Mouse (Mus musculus) heart, postnatal 14 days (tissue): ENCODE measurements around the gene Madcam1. TPM values are rescaled to one million over a fixed set of nuclear protein-coding genes. Genes with fewer than 3 reads are reported as not detected.
"Not testable (repeated sequence)": the region's sequence is repeated elsewhere in the genome, so short reads cannot be mapped to it uniquely, and the experiment has no call there.

ENCODE experiments used
- DNase-seq, 2 experiments: peaks; one replicate each; pipeline ENCODE4 v3.0.0; 2021 to 2022
- intact Hi-C: fragments of 180-260 bp; cut with DNase I; formaldehyde crosslinking; loops from one replicate; pipeline ENCODE4 v1.15.1; 2025
- total RNA-seq, 2 experiments: library from RNA; stranded (reverse); gene quantifications; 2 replicates each; pipeline ENCODE4 v1.2.3; 2021

Madcam1 gene
- total RNA-seq, 2 experiments from 2014 or later: 0.37 TPM; not detected in 1

DNA sequence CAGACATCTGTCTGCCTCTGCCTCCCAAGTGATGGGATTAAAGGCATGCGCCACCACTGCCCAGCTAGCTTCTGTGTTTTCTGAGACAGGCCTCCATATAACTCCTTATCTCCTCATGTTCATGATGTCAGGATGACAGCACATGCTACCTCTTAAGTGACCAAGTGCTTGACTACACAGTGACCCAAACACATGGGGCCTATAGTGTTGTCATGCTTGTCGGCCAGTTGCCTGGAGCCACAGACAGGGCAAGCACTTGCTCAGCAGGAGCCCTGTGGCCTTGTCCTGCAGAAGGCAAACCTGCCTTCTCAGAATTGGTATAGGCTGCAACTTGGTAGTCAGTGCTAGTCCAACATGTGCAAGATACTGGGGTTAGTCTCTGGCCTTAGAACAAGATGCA, 21.9 kb downstream of the Madcam1 start:
- DNase-seq: no peak
- intact Hi-C loops: no loop called here

DNA sequence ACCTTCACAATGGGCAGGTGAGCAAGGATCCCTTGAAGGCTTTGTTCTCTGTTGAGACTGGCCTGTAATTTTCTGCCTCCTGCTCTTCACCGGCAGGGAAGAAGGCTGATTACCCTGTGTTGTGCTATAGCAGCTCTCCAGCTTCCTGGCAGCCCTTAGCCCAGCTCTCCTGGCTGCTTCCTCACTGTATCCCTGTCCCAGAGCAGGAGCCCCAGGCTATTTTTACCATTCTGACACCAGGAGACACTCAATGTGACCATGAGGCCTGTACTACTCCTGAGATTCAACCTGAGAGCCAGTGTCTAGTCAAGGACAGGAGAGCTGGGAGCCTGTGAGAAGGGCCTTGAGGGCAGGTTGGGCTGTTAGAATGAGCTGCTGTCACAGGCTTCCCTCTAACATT, 22.3 kb downstream of the Madcam1 start:
- intact Hi-C loops: no loop called here
- DNase-seq: no peak

DNA sequence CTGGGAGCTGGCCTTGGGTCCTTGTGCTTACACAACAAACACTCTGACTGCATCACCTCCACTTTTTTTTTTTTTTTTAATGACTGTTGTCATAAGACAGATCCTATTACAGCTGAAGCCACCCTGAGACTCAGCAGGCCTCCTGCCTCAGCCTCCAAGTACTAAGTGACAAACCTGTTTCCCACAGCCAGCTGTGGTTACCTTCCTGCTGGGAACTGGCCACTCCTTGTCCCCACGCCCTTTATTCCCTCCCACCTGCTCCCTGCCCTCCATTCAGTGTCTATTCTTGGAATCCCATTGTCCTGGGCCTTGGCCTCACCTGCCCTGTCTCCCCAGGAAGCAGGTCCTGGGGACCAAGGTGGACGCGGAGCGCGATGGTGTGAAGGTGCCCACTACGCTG, 23.2 kb downstream of the Madcam1 start:
- intact Hi-C loops: no loop called here
- no peak for DNase-seq

DNA sequence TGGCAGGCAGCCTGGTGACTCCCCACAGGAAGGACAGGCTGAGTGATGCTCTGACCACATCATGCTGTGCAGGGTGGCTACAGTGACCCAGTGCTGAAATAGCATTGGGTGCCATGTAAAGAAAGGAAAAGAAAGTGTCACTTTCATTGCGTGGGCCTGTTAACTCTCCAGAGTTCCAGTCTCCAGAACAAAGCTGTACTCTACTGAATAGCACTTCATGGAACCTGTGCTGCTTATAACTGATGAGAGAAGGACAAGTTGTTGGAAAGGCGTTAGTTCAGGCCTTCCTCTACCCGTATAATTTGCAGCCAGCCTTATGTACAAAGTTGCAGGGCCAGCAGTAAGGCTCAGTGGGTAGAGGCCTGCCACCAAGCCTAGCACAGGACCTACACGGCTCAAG, 24.4 kb downstream of the Madcam1 start, which contains the start of gene Gzmm:
Gene Gzmm, plus strand, starts transcription at position 301 of the 400 bp plus-strand sequence.
- intact Hi-C loops: no loop called here
- DNase-seq: no peak

DNA sequence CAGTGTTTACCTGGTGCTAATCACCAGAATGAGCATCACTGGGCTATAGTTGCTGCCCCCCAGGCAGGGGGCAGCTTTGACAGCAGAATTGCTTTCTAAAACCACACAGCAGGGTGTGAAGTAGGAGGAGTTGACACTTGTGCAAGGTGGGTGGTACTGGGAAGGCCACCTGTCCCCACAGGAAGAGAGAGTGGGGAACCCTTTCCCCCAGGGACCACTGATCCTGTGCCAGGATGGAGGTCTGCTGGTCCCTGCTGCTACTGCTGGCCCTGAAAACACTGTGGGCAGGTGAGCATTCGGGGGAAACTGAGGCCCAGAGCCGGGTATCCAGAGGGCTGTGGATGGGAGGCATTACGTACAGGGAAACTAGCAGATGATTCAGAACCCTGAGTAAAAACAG, 24.8 kb downstream of the Madcam1 start:
- no peak for DNase-seq
- intact Hi-C loops: no loop called here

DNA sequence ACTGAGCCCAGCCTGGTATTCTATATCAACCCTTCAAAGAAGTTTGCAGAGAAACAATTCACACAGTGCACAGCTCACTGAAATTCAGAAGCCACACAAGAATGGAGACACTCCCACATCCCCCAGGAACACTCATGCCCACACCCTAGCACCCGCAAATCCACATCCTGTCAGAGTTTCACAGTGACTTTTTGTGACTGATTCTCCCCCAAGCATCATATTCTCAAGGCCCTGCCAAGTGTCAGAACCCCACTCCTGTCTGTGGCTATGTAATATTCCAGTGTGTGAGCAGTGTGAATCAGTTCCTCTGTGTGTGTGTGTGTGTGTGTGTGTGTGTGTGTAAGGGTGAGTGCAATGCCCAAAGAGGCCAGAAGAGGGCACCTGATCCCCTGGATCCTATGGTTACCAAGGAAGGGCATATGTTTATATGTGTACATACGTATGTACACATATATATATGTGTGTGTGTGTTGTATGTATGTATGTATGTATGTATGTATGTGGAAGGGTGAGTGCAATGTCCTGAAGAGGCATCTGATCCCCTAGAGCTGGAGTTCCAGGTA, 27.7 kb downstream of the Madcam1 start:
- intact Hi-C loops: no loop called here
- no peak for DNase-seq

DNA sequence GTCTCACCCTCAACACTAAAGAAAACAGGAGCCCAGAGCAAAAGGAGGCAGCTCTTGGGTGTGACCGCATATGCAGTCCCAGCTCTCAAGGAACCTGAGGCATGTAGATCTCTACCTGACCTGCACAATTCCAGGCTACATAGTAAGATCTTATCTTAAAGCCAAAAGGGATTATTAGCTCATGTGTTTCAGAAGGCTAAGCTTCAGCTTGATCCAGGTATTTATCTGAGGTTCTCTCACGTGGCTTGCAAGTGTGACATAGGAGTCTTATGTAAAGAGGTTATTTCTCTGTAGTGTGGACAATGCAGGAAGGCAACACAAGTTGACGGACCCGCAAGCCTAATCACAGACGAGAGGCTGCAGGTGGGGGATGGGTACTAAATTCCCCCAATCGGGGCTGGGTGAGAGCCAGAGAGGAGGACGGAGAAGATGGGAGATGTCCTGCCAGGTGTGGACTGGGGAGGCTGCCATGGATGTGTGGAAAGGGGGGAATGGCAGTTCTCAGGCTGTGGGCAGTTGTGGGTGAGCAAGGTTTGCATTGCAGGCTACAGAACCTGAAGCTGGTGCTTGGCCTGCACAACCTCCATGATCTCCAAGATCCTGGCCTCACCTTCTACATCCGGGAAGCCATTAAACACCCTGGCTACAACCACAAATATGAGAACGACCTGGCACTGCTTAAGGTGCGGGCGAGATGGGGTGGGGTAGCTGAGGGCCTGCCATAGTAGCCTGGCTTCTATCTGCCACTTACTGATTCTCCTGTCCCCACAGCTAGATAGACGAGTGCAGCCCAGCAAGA, 29.4 kb downstream of the Madcam1 start:
- no peak for DNase-seq
- intact Hi-C loops: no loop called here

DNA sequence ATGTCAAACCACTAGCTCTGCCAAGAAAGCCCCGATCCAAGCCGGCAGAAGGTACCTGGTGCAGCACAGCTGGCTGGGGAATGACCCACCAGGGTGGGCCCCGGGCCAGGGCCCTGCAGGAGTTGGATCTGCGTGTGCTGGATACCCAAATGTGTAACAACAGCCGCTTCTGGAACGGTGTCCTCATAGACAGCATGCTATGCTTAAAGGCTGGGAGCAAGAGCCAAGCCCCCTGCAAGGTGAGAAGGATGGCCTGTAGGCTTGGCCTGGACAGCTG, 30.0 kb downstream of the Madcam1 start:
- intact Hi-C loops: no loop called here
- no peak for DNase-seq

DNA sequence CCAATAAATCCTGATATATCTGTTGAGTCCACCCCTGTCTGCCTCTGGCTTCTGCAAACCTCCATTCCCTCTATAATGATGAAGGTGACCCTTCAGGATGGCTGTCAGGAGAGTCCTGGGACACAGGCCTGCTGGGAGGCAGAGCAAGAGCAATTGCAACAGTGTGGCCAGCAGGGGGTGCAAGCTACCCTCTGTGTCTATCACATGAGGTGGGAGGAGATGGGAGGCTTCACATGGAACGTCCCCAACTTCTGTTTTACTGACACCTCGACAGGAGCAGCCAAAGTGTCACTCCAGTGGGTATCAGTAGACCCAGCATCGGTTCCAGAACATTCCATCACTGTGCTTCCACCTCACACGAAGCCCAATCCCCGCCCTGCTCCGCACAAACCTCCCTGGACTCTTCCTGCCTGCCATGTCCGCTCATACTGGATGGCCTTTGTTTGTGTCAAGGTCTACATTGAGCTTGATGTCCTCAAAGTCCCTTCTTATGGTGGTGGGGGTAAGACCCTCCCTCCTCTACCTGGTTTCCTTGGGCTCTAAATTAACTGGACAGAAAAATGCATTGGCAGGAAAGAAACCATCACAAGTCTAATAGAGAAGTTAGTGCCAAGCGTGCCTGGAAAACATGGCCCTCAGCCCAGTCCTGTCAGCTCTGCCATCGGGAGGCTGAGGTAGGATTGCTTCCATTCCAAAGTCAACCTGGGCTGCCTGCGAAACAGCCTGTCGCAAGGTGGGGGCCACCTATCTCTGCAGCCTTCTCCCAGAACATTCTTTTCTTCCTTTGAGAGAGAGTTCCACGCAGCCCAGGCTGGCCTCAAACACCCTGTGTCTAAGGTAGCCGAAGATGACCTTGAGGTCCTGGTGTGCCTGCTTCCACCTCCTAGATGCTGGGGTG, 31.1 kb downstream of the Madcam1 start:
- intact Hi-C loops: loop anchor here (5.0 kb wide), 1 partner anchor 92 kb away; no protein-coding TSS in a partner anchor

DNA sequence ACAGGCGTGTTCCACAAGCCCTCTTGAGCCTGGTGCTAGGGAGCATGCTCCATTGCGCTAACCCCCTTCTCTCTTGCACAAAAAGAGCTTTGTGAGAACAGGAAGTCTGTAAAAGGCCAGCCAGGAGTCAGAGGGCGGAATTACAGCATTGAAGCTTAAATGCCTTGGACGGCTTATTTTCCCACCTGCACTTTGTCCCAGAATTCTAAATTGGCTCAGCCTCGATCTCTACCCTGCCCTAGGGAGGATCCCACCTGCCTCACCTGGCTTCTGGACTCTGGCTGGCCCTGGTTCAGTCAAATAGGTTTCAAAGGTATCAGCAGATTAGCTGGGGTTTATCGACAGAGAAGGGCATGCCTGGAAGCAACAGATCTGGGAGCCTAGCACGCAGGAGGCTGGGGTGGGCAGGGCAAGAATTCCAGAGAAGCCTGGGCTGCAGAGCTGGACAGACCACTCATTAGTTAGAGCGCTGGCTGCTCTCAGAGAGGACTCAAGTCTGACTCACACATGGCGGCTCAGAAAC, 31.8 kb downstream of the Madcam1 start:
- no peak for DNase-seq
- intact Hi-C loops: loop anchor here (5.0 kb wide), 1 partner anchor 91 kb away; no protein-coding TSS in a partner anchor

More for the DNA sequence above, 31.1 kb downstream of the Madcam1 start:
- DNase-seq: peak; percentile 87 to 91

DNA sequence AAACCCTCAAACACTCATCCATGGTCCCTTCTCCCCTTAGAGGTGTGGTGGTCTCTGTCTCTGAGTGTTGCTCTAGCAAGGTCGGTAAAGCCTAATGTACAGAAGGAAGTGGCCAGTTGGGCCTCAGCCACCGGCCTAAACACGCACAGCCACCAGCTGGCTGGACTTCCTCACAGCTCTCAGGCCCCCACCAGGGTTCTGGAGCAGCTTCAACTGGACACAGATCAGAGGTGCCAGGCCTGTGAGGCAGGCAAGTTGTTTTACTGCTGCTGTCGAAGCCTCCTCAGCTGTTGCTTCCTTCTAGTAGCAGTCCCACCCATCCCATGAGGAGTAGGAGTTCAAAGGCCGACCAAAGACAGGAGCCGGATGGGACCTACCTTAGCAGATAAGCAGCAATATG, 33.6 kb downstream of the Madcam1 start:
- intact Hi-C loops: loop anchor here (5.0 kb wide), 1 partner anchor 89 kb away; no protein-coding TSS in a partner anchor
- DNase-seq: no peak

DNA sequence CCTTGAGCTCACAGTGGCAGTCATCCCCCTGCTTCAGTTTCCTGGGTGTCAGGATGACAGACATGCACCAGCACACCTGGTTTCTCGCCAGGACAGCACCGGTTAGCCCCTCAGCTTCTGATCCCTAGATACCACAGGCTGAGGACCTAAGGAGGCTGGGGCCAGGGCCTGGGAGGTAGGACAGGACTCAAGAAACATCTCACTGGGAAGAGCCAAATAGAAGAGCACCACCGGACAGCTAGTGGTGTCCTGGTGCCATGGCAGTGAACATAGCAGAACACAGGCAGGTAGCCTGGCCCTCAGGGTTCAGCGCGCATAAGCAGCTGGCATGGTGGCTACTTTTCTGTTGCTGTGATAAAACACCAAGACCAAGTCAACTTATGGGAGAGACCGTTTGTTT, 34.1 kb downstream of the Madcam1 start:
- DNase-seq: no peak
- intact Hi-C loops: loop anchor here (5.0 kb wide), 1 partner anchor 89 kb away; no protein-coding TSS in a partner anchor

DNA sequence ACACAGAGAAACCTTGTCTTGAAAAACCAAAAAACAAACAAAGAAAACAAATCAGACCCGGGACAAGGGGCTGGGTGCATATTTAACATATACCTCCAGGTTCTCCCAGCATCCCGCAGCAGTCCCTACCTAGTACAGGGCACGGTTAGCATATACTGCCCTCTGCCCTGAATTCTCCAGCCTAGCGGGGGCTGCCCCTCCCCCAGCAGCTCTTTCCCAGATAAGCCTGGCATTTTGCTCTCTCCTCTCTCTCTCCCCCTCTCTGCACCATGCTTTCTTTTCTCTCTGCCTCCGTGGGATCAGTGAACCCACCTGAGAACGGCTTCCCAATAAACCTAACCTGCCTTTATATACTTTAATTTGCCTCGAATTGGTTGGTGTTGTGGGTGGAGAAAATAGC, 36.3 kb downstream of the Madcam1 start:
- intact Hi-C loops: no loop called here
- DNase-seq: no peak

DNA sequence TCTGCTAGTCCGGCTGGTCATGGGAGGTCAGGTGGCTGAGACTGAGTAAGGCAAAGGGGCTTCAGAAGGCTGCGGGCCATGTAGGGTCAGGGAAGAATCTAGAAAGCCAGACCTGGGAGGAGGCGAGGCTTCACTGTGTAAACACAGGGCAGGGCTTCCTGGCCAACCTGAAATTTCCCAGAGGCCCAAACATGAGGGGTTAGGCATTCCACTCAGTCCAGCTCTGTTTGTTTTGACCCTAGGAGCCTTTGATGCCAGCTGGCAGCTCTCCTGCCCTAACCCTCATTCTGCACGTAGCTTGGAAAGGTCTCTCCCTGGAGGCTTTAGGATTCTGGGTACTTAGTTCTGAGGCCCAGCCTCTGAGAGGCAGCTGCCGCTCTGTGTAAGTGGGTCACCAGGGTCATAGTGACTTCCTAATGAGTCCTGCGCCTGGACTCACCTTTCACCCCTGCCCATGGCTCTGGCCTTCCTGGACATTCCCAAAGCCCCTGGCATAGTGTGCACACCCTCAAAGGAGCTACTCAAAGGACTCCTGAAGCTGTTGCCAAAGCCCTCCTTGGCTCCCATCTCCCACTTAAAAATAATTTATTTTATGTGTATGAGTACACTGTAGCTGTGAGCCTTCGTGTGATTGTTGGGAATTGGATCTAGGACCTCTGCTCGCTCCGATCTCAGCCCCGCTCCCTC, 37.2 kb downstream of the Madcam1 start:
- peak; percentile 65 to 79 for DNase-seq
- intact Hi-C loops: no loop called here

DNA sequence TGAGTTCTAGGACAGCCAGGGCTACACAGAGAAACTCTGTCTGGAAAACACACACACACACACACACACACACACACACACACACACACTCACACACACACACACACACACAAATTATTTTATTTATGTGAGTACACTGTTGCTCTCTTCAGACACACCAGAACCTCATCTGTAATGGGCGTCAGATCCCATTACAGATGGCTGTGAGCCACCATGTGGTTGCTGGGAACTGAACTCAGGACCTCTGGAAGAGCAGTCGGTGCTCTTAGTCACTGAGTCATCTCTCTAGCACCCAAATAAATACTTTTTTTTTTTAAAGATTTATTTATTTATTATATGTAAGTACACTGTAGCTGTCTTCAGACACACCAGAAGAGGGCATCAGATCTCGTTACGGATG, 38.6 kb downstream of the Madcam1 start:
- DNase-seq, intact Hi-C loops: not testable (repeated sequence)

DNA sequence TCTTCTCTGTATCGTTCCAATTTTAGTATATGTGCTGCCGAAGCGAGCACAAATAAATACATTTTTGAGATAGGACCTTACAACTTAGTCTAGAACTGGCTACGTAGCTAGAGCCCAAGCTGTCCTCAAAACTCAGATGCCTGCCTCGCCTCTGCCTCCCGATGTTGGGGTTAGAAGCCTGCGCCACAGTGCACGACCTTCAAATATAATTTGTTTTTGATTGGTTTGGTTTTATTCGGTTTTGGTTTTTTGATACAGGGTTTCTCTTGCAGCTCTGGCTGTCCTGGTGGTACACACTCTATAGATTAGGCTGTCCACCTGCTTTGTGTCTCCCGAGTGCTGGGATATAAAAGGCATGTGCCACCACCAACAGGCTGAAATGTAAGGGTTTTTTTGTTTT, 39.2 kb downstream of the Madcam1 start:
- intact Hi-C loops: no loop called here
- no peak for DNase-seq

DNA sequence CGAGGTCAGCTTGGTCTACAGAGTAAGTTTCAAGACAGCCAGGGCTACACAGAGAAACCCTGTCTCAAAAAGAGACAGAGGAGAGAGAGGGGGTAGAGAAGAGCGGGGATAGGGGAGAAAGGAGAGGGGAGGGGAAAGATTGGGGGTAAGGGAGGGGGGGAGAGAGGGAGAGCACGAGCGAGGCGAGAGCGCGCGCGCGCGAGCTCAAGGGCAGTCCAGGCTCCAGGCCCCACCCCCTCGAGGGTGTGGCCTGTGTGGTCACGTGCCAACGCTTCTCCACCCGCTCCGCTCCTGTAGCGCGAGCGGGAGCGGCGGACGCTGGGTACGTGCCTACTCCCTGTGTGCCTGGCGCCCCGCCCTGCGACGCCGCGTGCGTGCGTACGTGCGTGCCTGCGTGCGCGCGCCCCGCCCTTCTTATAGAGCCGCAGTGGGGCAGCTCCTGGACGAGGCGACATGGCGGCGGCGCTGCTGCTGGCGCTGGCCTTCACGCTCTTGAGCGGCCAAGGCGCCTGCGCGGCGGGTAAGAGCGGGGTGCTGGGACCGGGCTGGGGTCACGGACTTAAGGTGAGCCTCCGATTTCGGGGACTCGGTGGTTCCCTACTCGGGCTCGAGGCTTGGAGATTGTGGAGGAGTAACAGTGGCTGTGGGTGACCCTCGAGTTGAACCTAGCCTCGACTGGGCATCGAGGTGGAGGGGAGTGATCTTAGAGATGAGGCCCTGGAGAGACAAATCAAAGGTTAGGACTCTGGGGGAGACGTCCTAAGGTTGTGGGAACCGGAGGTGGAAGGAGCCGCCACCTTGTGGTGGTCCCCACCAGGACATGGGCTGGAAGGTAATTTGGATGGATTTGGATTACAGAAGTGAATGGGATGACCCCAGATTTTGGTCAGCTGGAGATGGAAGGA, 40.0 kb downstream of the Madcam1 start, which contains the start of gene Bsg:
Gene Bsg, plus strand, starts transcription at position 427 of the 905 bp plus-strand sequence.
- DNase-seq: peak; percentile 99 to 100
- intact Hi-C loops: no loop called here

DNA sequence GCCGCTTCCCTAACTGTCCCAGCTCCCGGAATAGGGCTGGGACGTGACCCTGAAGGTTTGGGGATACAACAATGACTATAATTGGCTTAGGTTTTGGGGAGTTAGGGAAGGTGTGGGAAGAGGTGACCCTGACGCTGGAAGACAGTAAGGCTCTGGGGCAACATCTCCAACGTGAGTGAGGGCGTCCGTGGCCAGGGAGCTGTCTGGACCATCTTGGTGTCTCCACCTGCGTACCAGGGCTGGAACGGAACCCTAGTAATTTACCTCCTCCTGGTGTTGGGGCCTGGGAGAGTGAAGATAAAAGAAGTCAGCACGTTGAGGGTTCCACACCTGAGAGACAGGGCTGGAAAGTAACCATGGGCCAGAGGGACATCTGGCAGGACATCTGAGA, 40.6 kb downstream of the Madcam1 start:
- DNase-seq: no peak
- intact Hi-C loops: loop anchor here (5.0 kb wide), 1 partner anchor 72 kb away; the partner anchor contains the start of gene Fstl3

DNA sequence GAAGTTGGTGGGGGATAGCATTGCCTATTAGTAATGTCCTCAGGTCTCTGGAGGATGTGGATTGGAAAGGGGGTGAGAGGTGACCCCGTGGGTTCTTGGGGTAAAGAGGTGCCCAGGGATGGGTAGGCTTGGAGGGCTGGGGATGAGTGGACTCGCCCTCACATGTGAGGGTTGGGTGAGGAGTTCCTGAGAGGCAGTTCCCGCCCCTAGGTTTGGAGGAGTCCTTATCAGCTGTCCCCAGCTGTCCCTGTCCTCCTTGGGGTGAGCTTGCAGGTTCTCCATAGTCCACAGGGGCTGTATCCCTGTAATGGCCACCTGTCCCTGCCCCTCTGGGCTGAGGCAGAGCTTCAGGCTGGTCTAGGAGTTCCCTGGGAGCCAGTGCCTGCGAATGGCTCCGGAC, 41.6 kb downstream of the Madcam1 start:
- DNase-seq: no peak
- intact Hi-C loops: loop anchor here (5.0 kb wide), 1 partner anchor 71 kb away; the partner anchor contains the start of gene Fstl3
